Mouse (Mus musculus) liver, adult 2 months (tissue): ENCODE measurements around the gene Lrp1. TPM values are rescaled to one million over a fixed set of nuclear protein-coding genes. Genes with fewer than 3 reads are reported as not detected.

Source experiments
- DNase-seq: peaks from one replicate; pipeline ENCODE4 v3.0.0-alpha.2; 2011; ENCODE audit warnings: low read depth, low spot score; ENCODE audit errors: extremely low read depth
- H3K27ac ChIP-seq: fragments of 200-500 bp; replicated peaks from 2 replicates; pipeline ENCODE4 v1.5.1; 2012; ENCODE audit warnings: low read depth, mild to moderate bottlenecking, control low read depth, inconsistent platforms, low read length; ENCODE audit not compliant: insufficient read depth
- H3K27me3 ChIP-seq: fragments of 200-500 bp; 2 replicates; pipeline ENCODE4 v1.6.1; 2012; ENCODE audit warnings: mild to moderate bottlenecking, moderate library complexity, low read length, inconsistent platforms; ENCODE audit not compliant: control insufficient read depth, insufficient read depth
- H3K36me3 ChIP-seq: fragments of 200-500 bp; 2 replicates; pipeline ENCODE4 v1.6.1; 2012; ENCODE audit warnings: low read length, inconsistent platforms; ENCODE audit not compliant: control insufficient read depth, insufficient read depth
- H3K4me1 ChIP-seq: fragments of 200-500 bp; 2 replicates; pipeline ENCODE4 v1.6.1; 2011; ENCODE audit warnings: low read length; ENCODE audit not compliant: control insufficient read depth, insufficient read depth
- H3K4me3 ChIP-seq: fragments of 200-500 bp; 2 replicates; pipeline ENCODE4 v1.5.1; 2011; ENCODE audit warnings: low read depth, mild to moderate bottlenecking, control low read depth, low read length, moderate library complexity; ENCODE audit not compliant: insufficient read depth
- H3K79me2 ChIP-seq: fragments of 200-500 bp; 2 replicates; pipeline ENCODE4 v1.6.1; 2012; ENCODE audit warnings: inconsistent platforms, mild to moderate bottlenecking, low read length, moderate library complexity; ENCODE audit not compliant: control insufficient read depth, insufficient read depth
- H3K9ac ChIP-seq: fragments of 200-500 bp; 2 replicates; pipeline ENCODE4 v1.6.1; 2012; ENCODE audit warnings: low read depth, mild to moderate bottlenecking, control low read depth, inconsistent platforms, low read length
- CTCF ChIP-seq: fragments of 200-500 bp; IDR thresholded peaks from 2 replicates; pipeline ENCODE4 v1.5.1; 2011; ENCODE audit warnings: low read depth, low read length, control low read depth
- POLR2A ChIP-seq: fragments of 200-500 bp; IDR thresholded peaks from 2 replicates; pipeline ENCODE4 v1.6.1; 2011; ENCODE audit warnings: low read length, control low read depth; ENCODE audit not compliant: insufficient read depth; ENCODE audit errors: extremely low read depth
- WGBS: fragments of 180-500 bp; shearing (Covaris S2); methylation state at CpG from one replicate; pipeline ENCODE4 v1.1.7; 2018; 5-methylcytosine and 5-hydroxymethylcytosine counted together
- polyA plus RNA-seq: library from polyadenylated mRNA; depleted of rRNA; stranded (reverse); fragments of >200 nt; gene quantifications from 2 replicates; pipeline ENCODE4 v1.2.3, GENCODE M21; 2012
- total RNA-seq: library from RNA; depleted of rRNA; stranded (reverse); fragments of >200 nt; gene quantifications from 2 replicates; pipeline ENCODE4 v1.2.3, GENCODE M21; 2014

Lrp1 gene
- total and polyA plus RNA-seq, 2 experiments = 193 to 354 TPM

- H3K27me3 ChIP-seq = no peaks in the 10 kb centered on the region
- DNase-seq = peak; percentile 94
- 5% methylated on average over 8 of the region's 8 CpGs for whole genome bisulfite sequencing
- peak overlapping the region; percentile 80 for H3K4me3 ChIP-seq
- H3K27ac ChIP-seq = peak overlapping the region; percentile 98
- H3K36me3 ChIP-seq = no peaks in the 10 kb centered on the region
- H3K4me1 ChIP-seq = peaks cover 23% of the 10 kb centered on the region
- peak overlapping the region; percentile 97 for H3K9ac ChIP-seq
- TF ChIP-seq CTCF (no peak), POLR2A (0 out of 2 replicates have a peak, but pooled peaks have one; percentile 24)
- H3K79me2 ChIP-seq = peaks cover 24% of the 10 kb centered on the region; the same call in 1 of the 2 replicates
Measured at GRCm38 (mm10) chr10:127619119-127619721, 1.7 kb downstream of the Lrp1 start.

DNA sequence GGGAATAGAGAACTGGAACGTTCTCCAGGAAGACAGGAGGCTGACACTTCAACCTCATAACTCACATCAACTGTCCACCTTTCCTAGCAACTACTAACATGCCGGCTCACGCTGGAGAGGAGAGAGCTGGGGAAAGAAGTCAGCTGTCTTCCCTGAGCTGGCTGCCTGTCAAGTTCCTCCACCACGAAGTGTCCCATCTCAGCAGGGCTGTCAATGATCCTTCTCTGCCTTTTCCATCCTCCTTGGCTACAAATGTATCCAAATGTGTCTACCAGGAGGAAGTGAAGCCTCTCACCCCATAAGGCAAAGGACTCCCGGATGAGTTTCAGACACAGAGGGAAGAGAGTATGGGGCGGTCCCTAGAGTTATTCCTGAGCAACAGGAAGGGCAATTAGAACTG is 2.8 kb downstream of the Lrp1 start:
- DNase-seq = peak; percentile 58

DNA sequence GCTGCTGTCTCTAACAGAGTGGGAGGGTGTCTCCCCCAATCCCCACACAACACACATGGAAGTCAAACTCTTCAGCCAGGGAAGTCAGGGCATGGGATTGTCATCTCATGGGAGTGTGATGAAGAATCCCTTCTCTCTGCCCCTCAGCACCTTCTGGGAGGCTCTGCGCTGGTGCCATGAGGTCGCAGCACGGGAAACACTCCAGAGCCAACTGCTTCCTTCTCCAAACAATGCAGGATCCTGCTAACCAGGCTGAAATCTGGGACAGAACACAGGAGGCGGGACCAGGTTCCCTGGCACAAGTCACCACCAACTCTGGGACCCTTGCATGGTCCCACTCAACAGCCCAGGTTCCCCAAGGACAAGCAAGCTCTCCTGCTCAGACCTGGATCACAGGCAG is 3.7 kb downstream of the Lrp1 start:
- Histone ChIP-seq H3K79me2 (peaks cover 24% of the 10 kb centered on the region; the same call in 1 of the 2 replicates), H3K4me1 (peaks cover 40% of the 10 kb centered on the region), H3K27me3 (no peaks in the 10 kb centered on the region), H3K36me3 (no peaks in the 10 kb centered on the region), H3K4me3 (no peak overlapping the region), H3K9ac (peak overlapping the region; percentile 58), H3K27ac (peak overlapping the region; percentile 98)
- WGBS = 9% methylated on average over 4 of the region's 4 CpGs
- DNase-seq = peak; percentile 80
- TF ChIP-seq POLR2A (no peak), CTCF (no peak)

More for the DNA sequence above, 2.8 kb downstream of the Lrp1 start:
- Histone ChIP-seq H3K36me3 (no peaks in the 10 kb centered on the region), H3K4me3 (peak overlapping the region; percentile 80), H3K27me3 (no peaks in the 10 kb centered on the region), H3K9ac (peak overlapping the region; percentile 97), H3K79me2 (peaks cover 24% of the 10 kb centered on the region; the same call in 1 of the 2 replicates), H3K27ac (peak overlapping the region; percentile 98), H3K4me1 (peaks cover 32% of the 10 kb centered on the region)
- TF ChIP-seq CTCF (no peak), POLR2A (no peak)
- 8% methylated on average over 6 of the region's 6 CpGs for WGBS

GRCm38 (mm10) chr10:127616261-127616679 is 4.7 kb downstream of the Lrp1 start:
- H3K27me3 ChIP-seq = no peaks in the 10 kb centered on the region
- whole genome bisulfite sequencing = 10% methylated on average over 7 of the region's 7 CpGs
- H3K79me2 ChIP-seq = peaks cover 26% of the 10 kb centered on the region; the same call in 1 of the 2 replicates
- H3K4me3 ChIP-seq = no peak overlapping the region
- TF ChIP-seq CTCF (no peak), POLR2A (no peak)
- peaks cover 5% of the 10 kb centered on the region for H3K36me3 ChIP-seq
- DNase-seq = peak; percentile 68
- H3K9ac ChIP-seq = peak overlapping the region; percentile 48
- peak overlapping the region; percentile 98 for H3K27ac ChIP-seq
- H3K4me1 ChIP-seq = peaks cover 45% of the 10 kb centered on the region

- Histone ChIP-seq H3K9ac (peak overlapping the region; percentile 48), H3K4me3 (peak overlapping the region; percentile 2; the same call in 1 of the 2 replicates), H3K27me3 (no peaks in the 10 kb centered on the region), H3K36me3 (peaks cover 9% of the 10 kb centered on the region), H3K79me2 (peaks cover 25% of the 10 kb centered on the region; the same call in 1 of the 2 replicates), H3K4me1 (peaks cover 46% of the 10 kb centered on the region), H3K27ac (peak overlapping the region; percentile 98)
- TF ChIP-seq CTCF = no peak
- no peak for TF ChIP-seq POLR2A
- no peak for DNase-seq
- WGBS = 7% methylated on average over 3 of the region's 3 CpGs
Measured at GRCm38 (mm10) chr10:127615591-127615990, 5.4 kb downstream of the Lrp1 start.

GRCm38 (mm10) chr10:127615034-127615374 is 5.9 kb downstream of the Lrp1 start:
- Histone ChIP-seq H3K27me3 (no peaks in the 10 kb centered on the region), H3K9ac (peak overlapping the region; percentile 48), H3K36me3 (peaks cover 14% of the 10 kb centered on the region), H3K79me2 (peaks cover 22% of the 10 kb centered on the region; the same call in 1 of the 2 replicates), H3K4me1 (peaks cover 46% of the 10 kb centered on the region), H3K4me3 (no peak overlapping the region), H3K27ac (peak overlapping the region; percentile 98)
- DNase-seq = no peak
- TF ChIP-seq CTCF (no peak), POLR2A (no peak)
- WGBS = 25% methylated on average over 2 of the region's 2 CpGs
